Mouse (Mus musculus): ENCODE measurements at regions not wholly inside any gene's neighbourhood (a gene's known extent, or its start where the extent isn't known, plus 50 kb on each side); places are given as distances from the start of the nearest gene placed in this dataset.
A peak's percentile ranks its signal among the peaks of the same experiment; 100 is the strongest.
"Not testable (repeated sequence)": the region's sequence is repeated elsewhere in the genome, so short reads cannot be mapped to it uniquely, and the experiment has no call there.

- Histone ChIP-seq H3K36me3 (no peaks in the 10 kb centered on the region), H3K4me1 (no peaks in the 10 kb centered on the region), H3K27me3 (replicated peaks) (no peaks in the 10 kb centered on the region), H3K27ac (no peak overlapping the region), H3K4me2 (no peak overlapping the region), H3K9me3 (replicated peaks) (no peaks in the 10 kb centered on the region), H3K4me3 (no peak overlapping the region), H3K9ac (no peak overlapping the region)
- ATAC-seq = no peak
Measured at GRCm38 (mm10) chr7:39596403-39596802, 78.8 kb downstream of the Zfp619 start.

GRCm38 (mm10) chr7:39613767-39614166, 96.2 kb downstream of the Zfp619 start:
- Histone ChIP-seq H3K36me3 (no peaks in the 10 kb centered on the region), H3K9ac (no peak overlapping the region), H3K4me1 (no peaks in the 10 kb centered on the region), H3K4me3 (no peak overlapping the region), H3K9me3 (replicated peaks) (no peaks in the 10 kb centered on the region), H3K27ac (no peak overlapping the region), H3K27me3 (replicated peaks) (no peaks in the 10 kb centered on the region), H3K4me2 (no peak overlapping the region)
- 53% methylated on average over 4 of the region's 4 CpGs for WGBS (ENCODE audit: insufficient replicate concordance)
- ATAC-seq = no peak

GRCm38 (mm10) chr7:39615092-39615491, 97.5 kb downstream of the Zfp619 start:
- Histone ChIP-seq H3K4me2 (no peak overlapping the region), H3K4me1 (no peaks in the 10 kb centered on the region), H3K36me3 (no peaks in the 10 kb centered on the region), H3K9me3 (replicated peaks) (no peaks in the 10 kb centered on the region), H3K27me3 (replicated peaks) (no peaks in the 10 kb centered on the region), H3K9ac (no peak overlapping the region), H3K4me3 (no peak overlapping the region), H3K27ac (no peak overlapping the region)
- 35% methylated on average over 2 of the region's 2 CpGs for WGBS (ENCODE audit: insufficient replicate concordance)
- no peak for ATAC-seq

- H3K4me1 ChIP-seq = no peaks in the 10 kb centered on the region
- H3K4me3 ChIP-seq = no peak overlapping the region
- H3K9me3 ChIP-seq (replicated peaks) = no peaks in the 10 kb centered on the region
- no peaks in the 10 kb centered on the region for H3K27me3 ChIP-seq (replicated peaks)
- no peak overlapping the region for H3K4me2 ChIP-seq
- no peak for ATAC-seq
- WGBS (ENCODE audit: insufficient replicate concordance) = 68% methylated on average over 2 of the region's 2 CpGs
- no peak overlapping the region for H3K9ac ChIP-seq
- no peak overlapping the region for H3K27ac ChIP-seq
- no peaks in the 10 kb centered on the region for H3K36me3 ChIP-seq
Measured at GRCm38 (mm10) chr7:39621796-39622195, 104.2 kb downstream of the Zfp619 start.

- Histone ChIP-seq H3K9ac (no peak overlapping the region), H3K4me3 (no peak overlapping the region), H3K27me3 (replicated peaks) (no peaks in the 10 kb centered on the region), H3K9me3 (replicated peaks) (no peaks in the 10 kb centered on the region), H3K27ac (no peak overlapping the region), H3K36me3 (no peaks in the 10 kb centered on the region), H3K4me2 (no peak overlapping the region), H3K4me1 (no peaks in the 10 kb centered on the region)
- 46% methylated on average over 3 of the region's 3 CpGs for WGBS (ENCODE audit: insufficient replicate concordance)
- no peak for ATAC-seq
Measured at GRCm38 (mm10) chr7:39632836-39633235, 115.3 kb downstream of the Zfp619 start.

- Histone ChIP-seq H3K4me3 (no peak overlapping the region), H3K27ac (no peak overlapping the region), H3K4me1 (no peaks in the 10 kb centered on the region), H3K4me2 (no peak overlapping the region), H3K36me3 (no peaks in the 10 kb centered on the region), H3K27me3 (replicated peaks) (no peaks in the 10 kb centered on the region), H3K9me3 (replicated peaks) (no peaks in the 10 kb centered on the region), H3K9ac (no peak overlapping the region)
- ATAC-seq = no peak
- 74% methylated on average over 4 of the region's 4 CpGs for WGBS (ENCODE audit: insufficient replicate concordance)
Measured at GRCm38 (mm10) chr7:39642333-39642732, 124.8 kb downstream of the Zfp619 start.

- no peak overlapping the region for H3K9ac ChIP-seq
- H3K36me3 ChIP-seq = no peaks in the 10 kb centered on the region
- no peaks in the 10 kb centered on the region for H3K4me1 ChIP-seq
- WGBS (ENCODE audit: insufficient replicate concordance) = 16% methylated on average over 1 of the region's 1 CpGs
- H3K4me2 ChIP-seq = no peak overlapping the region
- no peak for ATAC-seq
- no peak overlapping the region for H3K4me3 ChIP-seq
- H3K9me3 ChIP-seq (replicated peaks) = no peaks in the 10 kb centered on the region
- H3K27ac ChIP-seq = no peak overlapping the region
- no peaks in the 10 kb centered on the region for H3K27me3 ChIP-seq (replicated peaks)
Measured at GRCm38 (mm10) chr7:39643323-39643722, 125.8 kb downstream of the Zfp619 start.

GRCm38 (mm10) chr7:39650483-39651102, 133.0 kb downstream of the Zfp619 start:
- 43% methylated on average over 6 of the region's 6 CpGs for WGBS (ENCODE audit: insufficient replicate concordance)
- H3K4me3 ChIP-seq = no peak overlapping the region
- no peaks in the 10 kb centered on the region for H3K9me3 ChIP-seq (replicated peaks)
- no peaks in the 10 kb centered on the region for H3K36me3 ChIP-seq
- no peak overlapping the region for H3K9ac ChIP-seq
- H3K4me1 ChIP-seq = no peaks in the 10 kb centered on the region
- no peak overlapping the region for H3K27ac ChIP-seq
- no peak overlapping the region for H3K4me2 ChIP-seq
- no peak for ATAC-seq
- H3K27me3 ChIP-seq (replicated peaks) = no peaks in the 10 kb centered on the region

- Histone ChIP-seq H3K9me3 (replicated peaks) (no peaks in the 10 kb centered on the region), H3K27me3 (replicated peaks) (no peaks in the 10 kb centered on the region), H3K9ac (no peak overlapping the region), H3K4me1 (peaks cover 5% of the 10 kb centered on the region; the same call in 1 of the 2 replicates), H3K4me2 (peak overlapping the region; percentile 27; the same call in 1 of the 2 replicates), H3K4me3 (no peak overlapping the region), H3K27ac (no peak overlapping the region), H3K36me3 (no peaks in the 10 kb centered on the region)
- 20% methylated on average over 4 of the region's 4 CpGs for WGBS (ENCODE audit: insufficient replicate concordance)
- ATAC-seq = peak; percentile 37; the same call in 1 of the 2 replicates
Measured at GRCm38 (mm10) chr7:39654563-39655286, 137.2 kb downstream of the Zfp619 start.

GRCm38 (mm10) chr7:39655287-39655652, 137.7 kb downstream of the Zfp619 start:
- H3K36me3 ChIP-seq; H3K27ac ChIP-seq; H3K27me3 ChIP-seq (replicated peaks); ATAC-seq; H3K4me1 ChIP-seq; H3K9me3 ChIP-seq (replicated peaks): not testable (repeated sequence)
- H3K4me3 ChIP-seq = peak overlapping the region; percentile 49
- peak overlapping the region; percentile 50; the same call in 1 of the 2 replicates for H3K9ac ChIP-seq
- 19% methylated on average over 23 of the region's 23 CpGs for WGBS (ENCODE audit: insufficient replicate concordance)
- peak overlapping the region; percentile 61 for H3K4me2 ChIP-seq

- 28% methylated on average over 13 of the region's 13 CpGs for WGBS (ENCODE audit: insufficient replicate concordance)
- no peaks in the 10 kb centered on the region for H3K36me3 ChIP-seq
- no peak for ATAC-seq
- no peak overlapping the region for H3K27ac ChIP-seq
- peak overlapping the region; percentile 49 for H3K4me3 ChIP-seq
- H3K27me3 ChIP-seq (replicated peaks) = no peaks in the 10 kb centered on the region
- peak overlapping the region; percentile 61 for H3K4me2 ChIP-seq
- H3K4me1 ChIP-seq = peaks cover 5% of the 10 kb centered on the region; the same call in 1 of the 2 replicates
- peak overlapping the region; percentile 50; the same call in 1 of the 2 replicates for H3K9ac ChIP-seq
- no peaks in the 10 kb centered on the region for H3K9me3 ChIP-seq (replicated peaks)
Measured at GRCm38 (mm10) chr7:39655709-39656397, 138.3 kb downstream of the Zfp619 start.

GRCm38 (mm10) chr7:39659597-39659996, 142.0 kb downstream of the Zfp619 start:
- ATAC-seq = no peak
- 18% methylated on average over 5 of the region's 5 CpGs for WGBS (ENCODE audit: insufficient replicate concordance)
- no peaks in the 10 kb centered on the region for H3K9me3 ChIP-seq (replicated peaks)
- no peak overlapping the region for H3K4me3 ChIP-seq
- peaks cover 5% of the 10 kb centered on the region; the same call in 1 of the 2 replicates for H3K4me1 ChIP-seq
- H3K27me3 ChIP-seq (replicated peaks) = no peaks in the 10 kb centered on the region
- H3K27ac ChIP-seq = no peak overlapping the region
- H3K9ac ChIP-seq = no peak overlapping the region
- no peak overlapping the region for H3K4me2 ChIP-seq
- H3K36me3 ChIP-seq = no peaks in the 10 kb centered on the region

All from liver, embryonic 12.5 days (tissue).